Mouse (Mus musculus): ENCODE results near the gene Cks2. TPM values are rescaled to one million over a fixed set of nuclear protein-coding genes. Genes with fewer than 3 reads are reported as not detected.

The Cks2 gene
- total and polyA plus RNA-seq, 2 experiments from 2014 or later, result 16.3 to 20.0 TPM

GRCm38 (mm10) chr13:51616417-51617044 lies 28.5 kb upstream of the Cks2 start:
- peak; percentile 32; the same call in 1 of the 2 replicates for ATAC-seq (ENCODE audit: low FRiP score)
- peak; percentile 58 for DNase-seq (ENCODE audit: low spot score)
- H3K27ac ChIP-seq (ENCODE audit: low read depth, low read length), result no peak overlapping the region
- 0 out of 2 replicates have a peak, but pooled peaks have one; percentile 2 for TF ChIP-seq CTCF (IDR thresholded peaks at IDR 0.05)
- no peaks in the 10 kb centered on the region for H3K36me3 ChIP-seq (ENCODE audit: insufficient read depth, low read length)
- 10% methylated on average over 12 of the region's 12 CpGs for WGBS
- H3K4me3 ChIP-seq (ENCODE audit: low read depth, low read length), result no peak overlapping the region
- no peaks in the 10 kb centered on the region for H3K27me3 ChIP-seq (ENCODE audit: insufficient read depth, low read length)
- peaks cover under 1% of the 10 kb centered on the region; the same call in 1 of the 2 replicates for H3K4me1 ChIP-seq (ENCODE audit: insufficient read depth, low read length)
- no peak overlapping the region for H3K4me2 ChIP-seq (ENCODE audit: low read depth, low read length, poor library complexity, severe bottlenecking)
- no peaks in the 10 kb centered on the region for H3K9me3 ChIP-seq (ENCODE audit: low read length)
- no peak overlapping the region for H3K9ac ChIP-seq (replicated peaks; ENCODE audit: low read length, poor library complexity, severe bottlenecking)

DNA sequence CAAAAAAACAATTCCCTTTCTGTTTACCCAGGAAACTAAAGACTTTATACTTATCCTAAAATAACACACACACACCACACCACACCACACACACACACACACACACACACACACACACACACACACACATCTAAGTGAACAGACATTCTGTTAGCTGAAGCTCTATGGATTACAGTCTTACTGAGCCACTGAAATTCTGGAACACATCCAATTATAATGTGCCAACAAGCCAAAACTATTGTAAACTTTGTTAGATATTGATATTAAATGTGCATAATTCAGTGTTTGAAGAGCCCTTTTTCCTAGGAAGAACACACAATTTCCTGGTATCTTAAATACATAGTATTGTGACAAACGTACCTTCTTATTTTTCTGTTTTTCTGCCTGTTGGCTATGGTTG lies 27.7 kb upstream of the Cks2 start:
- Histone ChIP-seq H3K9ac (replicated peaks; ENCODE audit: low read length, poor library complexity, severe bottlenecking) (no peak overlapping the region), H3K4me3 (ENCODE audit: low read depth, low read length) (no peak overlapping the region), H3K27ac (ENCODE audit: low read depth, low read length) (no peak overlapping the region), H3K9me3 (ENCODE audit: low read length) (no peaks in the 10 kb centered on the region), H3K27me3 (ENCODE audit: insufficient read depth, low read length) (no peaks in the 10 kb centered on the region), H3K36me3 (ENCODE audit: insufficient read depth, low read length) (no peaks in the 10 kb centered on the region), H3K4me2 (ENCODE audit: low read depth, low read length, poor library complexity, severe bottlenecking) (no peak overlapping the region), H3K4me1 (ENCODE audit: insufficient read depth, low read length) (no peaks in the 10 kb centered on the region; the same call in 1 of the 2 replicates)
- 46% methylated on average over 1 of the region's 1 CpGs for WGBS
- DNase-seq (ENCODE audit: low spot score), result no peak
- ATAC-seq (ENCODE audit: low FRiP score), result no peak
- no peak for TF ChIP-seq CTCF (IDR thresholded peaks at IDR 0.05)

DNA sequence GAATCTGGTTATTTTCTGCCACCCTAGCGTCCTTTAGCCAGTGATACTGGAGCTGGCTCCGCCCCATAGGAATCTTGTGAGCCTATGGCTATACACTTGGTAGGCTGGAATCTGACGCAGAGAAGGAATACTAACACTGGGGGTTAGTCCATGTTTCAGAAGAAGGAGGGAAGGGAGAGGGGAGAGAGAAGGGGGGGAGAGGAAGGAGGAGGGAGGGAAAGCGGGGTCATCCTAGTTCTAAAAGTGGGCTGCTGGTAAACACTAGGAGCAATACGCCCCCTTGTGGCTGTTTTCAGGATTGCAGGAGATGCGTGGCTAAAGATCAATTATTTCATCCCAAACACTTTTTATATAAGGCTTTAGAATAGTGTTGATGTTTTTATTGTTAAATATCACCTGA lies 27.2 kb upstream of the Cks2 start:
- Histone ChIP-seq H3K36me3 (ENCODE audit: insufficient read depth, low read length) (no peaks in the 10 kb centered on the region), H3K9me3 (ENCODE audit: low read length) (no peaks in the 10 kb centered on the region), H3K27ac (ENCODE audit: low read depth, low read length) (no peak overlapping the region), H3K4me1 (ENCODE audit: insufficient read depth, low read length) (no peaks in the 10 kb centered on the region; the same call in 1 of the 2 replicates), H3K4me3 (ENCODE audit: low read depth, low read length) (no peak overlapping the region), H3K9ac (replicated peaks; ENCODE audit: low read length, poor library complexity, severe bottlenecking) (no peak overlapping the region), H3K27me3 (ENCODE audit: insufficient read depth, low read length) (no peaks in the 10 kb centered on the region), H3K4me2 (ENCODE audit: low read depth, low read length, poor library complexity, severe bottlenecking) (no peak overlapping the region)
- WGBS, result 18% methylated on average over 6 of the region's 6 CpGs
- ATAC-seq (ENCODE audit: low FRiP score) (peak; percentile 51; the same call in 1 of the 2 replicates), DNase-seq (ENCODE audit: low spot score) (peak; percentile 87)
- peak; percentile 90 for TF ChIP-seq CTCF (IDR thresholded peaks at IDR 0.05)

GRCm38 (mm10) chr13:51618602-51619001 lies 26.4 kb upstream of the Cks2 start:
- no peak for ATAC-seq (ENCODE audit: low FRiP score)
- WGBS, result 13% methylated on average over 8 of the region's 9 CpGs

GRCm38 (mm10) chr13:51622626-51623025 lies 22.4 kb upstream of the Cks2 start:
- no peak for DNase-seq (ENCODE audit: low spot score)
- 94% methylated on average over 5 of the region's 5 CpGs for WGBS
- Histone ChIP-seq H3K4me2 (ENCODE audit: low read depth, low read length, poor library complexity, severe bottlenecking) (no peak overlapping the region), H3K9me3 (ENCODE audit: low read length) (no peaks in the 10 kb centered on the region), H3K9ac (replicated peaks; ENCODE audit: low read length, poor library complexity, severe bottlenecking) (no peak overlapping the region), H3K27me3 (ENCODE audit: insufficient read depth, low read length) (no peaks in the 10 kb centered on the region), H3K4me3 (ENCODE audit: low read depth, low read length) (no peak overlapping the region), H3K4me1 (ENCODE audit: insufficient read depth, low read length) (no peaks in the 10 kb centered on the region), H3K27ac (ENCODE audit: low read depth, low read length) (no peak overlapping the region), H3K36me3 (ENCODE audit: insufficient read depth, low read length) (no peaks in the 10 kb centered on the region)
- no peak for TF ChIP-seq CTCF (IDR thresholded peaks at IDR 0.05)
- no peak for ATAC-seq (ENCODE audit: low FRiP score)

More at GRCm38 (mm10) chr13:51618602-51619001, 26.4 kb upstream of the Cks2 start:
- no peak for TF ChIP-seq CTCF (IDR thresholded peaks at IDR 0.05)
- Histone ChIP-seq H3K36me3 (ENCODE audit: insufficient read depth, low read length) (no peaks in the 10 kb centered on the region), H3K9me3 (ENCODE audit: low read length) (no peaks in the 10 kb centered on the region), H3K9ac (replicated peaks; ENCODE audit: low read length, poor library complexity, severe bottlenecking) (no peak overlapping the region), H3K4me3 (ENCODE audit: low read depth, low read length) (no peak overlapping the region), H3K27ac (ENCODE audit: low read depth, low read length) (no peak overlapping the region), H3K4me2 (ENCODE audit: low read depth, low read length, poor library complexity, severe bottlenecking) (peak overlapping the region; percentile 24), H3K4me1 (ENCODE audit: insufficient read depth, low read length) (no peaks in the 10 kb centered on the region; the same call in 1 of the 2 replicates), H3K27me3 (ENCODE audit: insufficient read depth, low read length) (no peaks in the 10 kb centered on the region)
- DNase-seq (ENCODE audit: low spot score), result no peak

DNA sequence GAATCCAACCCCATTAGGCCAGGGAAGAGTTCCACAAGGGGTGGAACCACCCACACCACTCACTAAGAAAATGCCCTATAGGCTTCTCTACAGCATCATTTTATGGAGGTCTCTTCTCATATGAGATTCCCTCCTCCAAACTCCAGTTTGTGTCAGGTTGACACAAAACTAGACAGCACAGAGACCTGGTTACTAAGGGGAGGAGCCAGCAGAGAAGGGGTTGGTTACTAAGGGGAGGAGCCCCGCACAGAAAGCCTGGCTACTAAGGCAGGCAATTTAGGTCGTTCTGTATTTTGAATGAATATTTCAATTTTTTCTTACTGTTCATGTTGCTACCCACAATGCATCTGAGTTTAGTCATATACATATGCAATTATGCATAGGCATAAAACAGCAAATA lies 21.4 kb upstream of the Cks2 start:
- no peak overlapping the region for H3K9ac ChIP-seq (replicated peaks; ENCODE audit: low read length, poor library complexity, severe bottlenecking)
- no peak overlapping the region for H3K4me2 ChIP-seq (ENCODE audit: low read depth, low read length, poor library complexity, severe bottlenecking)
- WGBS, result 91% methylated on average over 2 of the region's 2 CpGs
- no peak for TF ChIP-seq CTCF (IDR thresholded peaks at IDR 0.05)
- no peaks in the 10 kb centered on the region for H3K36me3 ChIP-seq (ENCODE audit: insufficient read depth, low read length)
- no peak overlapping the region for H3K4me3 ChIP-seq (ENCODE audit: low read depth, low read length)
- H3K27me3 ChIP-seq (ENCODE audit: insufficient read depth, low read length), result no peaks in the 10 kb centered on the region
- no peak for DNase-seq (ENCODE audit: low spot score)
- no peaks in the 10 kb centered on the region for H3K4me1 ChIP-seq (ENCODE audit: insufficient read depth, low read length)
- no peaks in the 10 kb centered on the region for H3K9me3 ChIP-seq (ENCODE audit: low read length)
- no peak overlapping the region for H3K27ac ChIP-seq (ENCODE audit: low read depth, low read length)
- no peak for ATAC-seq (ENCODE audit: low FRiP score)
